12 mouse cellular contexts compared by ENCODE assay signal in the genomic region with DNA sequence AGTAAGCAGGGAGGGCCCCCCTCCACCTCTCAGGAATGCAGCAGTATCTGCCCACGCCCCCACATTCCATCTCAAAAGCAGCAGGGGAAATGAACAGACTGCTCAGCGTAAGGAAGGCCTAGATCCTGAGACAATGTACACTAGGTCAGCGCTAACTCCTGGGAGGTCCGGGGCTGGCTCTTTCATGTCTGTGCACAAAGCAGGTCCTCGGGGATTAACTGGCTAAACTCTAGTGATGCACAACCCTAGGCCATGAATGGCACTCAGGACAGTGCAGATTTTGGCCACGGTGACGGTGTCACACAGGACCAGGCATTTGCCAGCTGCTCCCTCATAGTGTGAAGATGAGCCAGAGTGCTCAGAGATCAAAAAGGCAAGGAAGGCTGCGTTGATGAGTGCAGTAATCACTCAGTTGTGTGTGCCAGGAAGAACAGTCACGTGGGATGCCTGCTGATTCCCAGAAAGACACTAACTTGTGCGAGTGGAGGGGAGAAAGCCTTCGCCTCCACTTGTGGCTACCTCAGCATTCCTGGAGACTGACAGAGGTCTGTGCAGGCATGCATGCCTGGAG. TPM values are rescaled to one million over a fixed set of nuclear protein-coding genes. Genes with fewer than 3 reads are reported as not detected.
A peak's percentile ranks its signal among the peaks of the same experiment; 100 is the strongest.
DNase-seq lines count a peak whose midpoint lies in the region; ATAC-seq lines count a peak whose summit lies in the region.
"Had no signal": no experiment of that assay in that cellular context is flagged by ENCODE, and none has a peak within 500 bp of the region (broad histone marks: within the 10 kb centered on the region; RNA-seq: fewer than 3 reads in every experiment).

No protein-coding gene starts in this region.

- no peak overlapping the region for H3K27ac ChIP-seq in embryonic facial prominence, embryonic 15.5 days (replicated peaks)
- H3K27ac ChIP-seq: macrophage had no signal

- peaks cover 18% of the 10 kb centered on the region for H3K4me1 ChIP-seq in embryonic facial prominence, embryonic 15.5 days

- no peak overlapping the region for H3K4me3 ChIP-seq in embryonic facial prominence, embryonic 15.5 days (replicated peaks)
- H3K4me3 ChIP-seq: erythroblast, embryonic 14.5 days had no signal

- no peaks in the 10 kb centered on the region for H3K9me3 ChIP-seq in embryonic facial prominence, embryonic 15.5 days (replicated peaks)

- no peaks in the 10 kb centered on the region for H3K27me3 ChIP-seq in embryonic facial prominence, embryonic 15.5 days

- H3K36me3 ChIP-seq in embryonic facial prominence, embryonic 15.5 days, result peaks cover 9% of the 10 kb centered on the region; the same call in 1 of the 2 replicates

- peak; percentile 49 for ATAC-seq in embryonic facial prominence, embryonic 15.5 days (ENCODE audit: insufficient number of reproducible peaks, low FRiP score, low TSS enrichment, low read depth)
- ATAC-seq in megakaryocyte progenitor cell, adult 5-6 weeks (replicated peaks; ENCODE audit: poor library complexity), result no peak
- no peak for ATAC-seq in CD4-positive, CD25-positive, alpha-beta regulatory T cell, adult 4 months

- no peak overlapping the region for H3K4me2 ChIP-seq in embryonic facial prominence, embryonic 15.5 days (replicated peaks)

- no peak overlapping the region for H3K9ac ChIP-seq in embryonic facial prominence, embryonic 15.5 days

- DNase-seq in kidney, adult 11 months, result peak; percentile 43
- no peak for DNase-seq in kidney, postnatal 10 days
- DNase-seq in R1 (ENCODE audit: low read depth, low spot score), result peak; percentile 98
- peak; percentile 41 for DNase-seq in mesoderm, embryonic 11.5 days (ENCODE audit: low read depth, low spot score)
- DNase-seq in gastrocnemius, adult 8-10 months (ENCODE audit: low spot score in 2 of 2), result no peak

- 54% methylated on average over 11 of the region's 11 CpGs for WGBS in embryonic facial prominence, embryonic 15.5 days

RNA-seq across cellular contexts. Expression of gene Golm1, which starts 28.9 kb away (rescaled TPM):
- 36.5 and 38.0 TPM in 2 replicates for polyA plus RNA-seq in embryonic facial prominence, embryonic 15.5 days (2015; fragmentation: Nextera tagmentation; extraction: Ambion mirVana)
- total RNA-seq in gastrocnemius, adult 8-10 months (2022), result 1 to 10 TPM; 5.5 to 9.3 (median 7.5) TPM
- 11.8 and 14.3 TPM in 2 replicates for total RNA-seq in megakaryocyte progenitor cell, adult 5-6 weeks (2015)
- 18.5 and 26.2 TPM in 2 replicates for total RNA-seq in megakaryocyte progenitor cell, adult 5-6 weeks (2017)
- 10 to 100 TPM; 38.6 to 45.1 TPM for polyA plus RNA-seq in CD4-positive, CD25-positive, alpha-beta regulatory T cell, adult 4 months (2017; shearing (Covaris generic))

RNA-seq across cellular contexts. Expression of gene 4921517D22Rik, which starts 47.1 kb away (rescaled TPM):
- not detected in 2 replicates for polyA plus RNA-seq in embryonic facial prominence, embryonic 15.5 days (2015; fragmentation: Nextera tagmentation; extraction: Ambion mirVana)
- not detected for total RNA-seq in gastrocnemius, adult 8-10 months (2022)
- 0.05 TPM in 1 of 2 replicates, not detected in the other for total RNA-seq in megakaryocyte progenitor cell, adult 5-6 weeks (2015)
- not detected in 2 replicates for total RNA-seq in megakaryocyte progenitor cell, adult 5-6 weeks (2017)
- not detected for polyA plus RNA-seq in CD4-positive, CD25-positive, alpha-beta regulatory T cell, adult 4 months (2017; shearing (Covaris generic))
- total RNA-seq: adrenal gland, adult 18-20 months had no signal
- polyA plus RNA-seq: erythroblast, embryonic 14.5 days; large intestine, adult 2 months; macrophage had no signal

Comparison
In these comparisons a context has a peak if more than half of its experiments do, and no peak if none do; other contexts are left out.
1. DNase-seq: peak in kidney, adult 11 months (single experiment), R1 (single experiment) and mesoderm, embryonic 11.5 days (single experiment); none in kidney, postnatal 10 days (single experiment) and gastrocnemius, adult 8-10 months (0 of 2).